Mouse (Mus musculus) CH12.LX (cell line): ENCODE data around the gene Gpx3. TPM values are rescaled to one million over a fixed set of nuclear protein-coding genes. Genes with fewer than 3 reads are reported as not detected.

ENCODE experiments used
- DNase-seq: peaks from one replicate; pipeline ENCODE4 v3.0.0-alpha.2; 2013; ENCODE audit errors: extremely low read depth
- H3K27ac ChIP-seq: 2 replicates; pipeline ENCODE4 v1.5.1; 2012; ENCODE audit warnings: low read depth, mild to moderate bottlenecking, control low read depth, moderate library complexity; ENCODE audit not compliant: insufficient read depth
- H3K27me3 ChIP-seq: replicated peaks from 2 replicates; pipeline ENCODE3; 2012; ENCODE audit warnings: inconsistent platforms
- H3K36me3 ChIP-seq, 2 experiments: replicated peaks in 1 of 2; 2 replicates each; pipeline versions ENCODE3 to v1.6.1; 2012; ENCODE audit warnings: inconsistent platforms in 1 of 2, low read length in 1 of 2, mild to moderate bottlenecking in 1 of 2, mixed read lengths in 1 of 2, moderate library complexity in 1 of 2; ENCODE audit not compliant: control insufficient read depth in 1 of 2, insufficient read depth in 1 of 2
- H3K4me1 ChIP-seq, 2 experiments: 2 replicates each; pipeline ENCODE4 v1.6.1; 2012; ENCODE audit warnings: inconsistent platforms in 1 of 2, moderate library complexity in 1 of 2; ENCODE audit not compliant: insufficient read depth in 2 of 2, control insufficient read depth in 1 of 2
- H3K4me2 ChIP-seq: 2 replicates; pipeline ENCODE4 v1.6.1; 2012; ENCODE audit warnings: low read depth, mild to moderate bottlenecking, control low read depth; ENCODE audit not compliant: poor library complexity, insufficient read depth, severe bottlenecking
- H3K4me3 ChIP-seq, 3 experiments: fragments of 150-350 bp in 1 of 3; sonication (generic) in 1 of 3; replicated peaks in 1 of 3; 2 replicates each; pipeline versions ENCODE3 to v1.5.1; 2011 to 2012; ENCODE audit warnings: low read depth in 2 of 3, low read length in 2 of 3, mild to moderate bottlenecking in 2 of 3, moderate library complexity in 2 of 3, control low read depth in 1 of 3, improper control_type of control experiment in 1 of 3, inconsistent platforms in 1 of 3, mixed read lengths in 1 of 3; ENCODE audit not compliant: poor library complexity in 1 of 3
- H3K79me2 ChIP-seq: replicated peaks from 2 replicates; pipeline ENCODE4 v1.6.1; 2012; ENCODE audit warnings: mild to moderate bottlenecking, moderate library complexity; ENCODE audit not compliant: control insufficient read depth, poor library complexity, insufficient read depth, severe bottlenecking; ENCODE audit errors: extremely low read depth
- H3K9ac ChIP-seq: 2 replicates; pipeline ENCODE4 v1.6.1; 2012; ENCODE audit warnings: low read depth, mild to moderate bottlenecking, control low read depth, moderate library complexity; ENCODE audit not compliant: insufficient read depth
- H3K9me3 ChIP-seq: replicated peaks from 2 replicates; pipeline ENCODE3; 2012; ENCODE audit warnings: low read length, inconsistent platforms, mixed read lengths
- BHLHE40 ChIP-seq: IDR thresholded peaks from 2 replicates; pipeline ENCODE4 v1.6.1; 2011; ENCODE audit warnings: mild to moderate bottlenecking, low read depth, low read length, improper control_type of control experiment
- CHD1 ChIP-seq: IDR thresholded peaks from 2 replicates; pipeline ENCODE4 v1.6.1; 2012; ENCODE audit warnings: low read depth, low read length, improper control_type of control experiment, inconsistent platforms
- CHD2 ChIP-seq: IDR thresholded peaks from 2 replicates; pipeline ENCODE4 v1.6.1; 2011; ENCODE audit warnings: low read length, improper control_type of control experiment
- CTCF ChIP-seq, 2 experiments: IDR thresholded peaks in 1 of 2; conservative IDR thresholded peaks in 1 of 2; 2 replicates each; pipeline ENCODE4 v1.5.1; 2011 to 2012; ENCODE audit warnings: low read depth in 2 of 2, low read length in 2 of 2, improper control_type of control experiment in 1 of 2, inconsistent platforms in 1 of 2, mild to moderate bottlenecking in 1 of 2, moderate library complexity in 1 of 2
- ETS1 ChIP-seq: conservative IDR thresholded peaks from 2 replicates; pipeline ENCODE4 v1.6.1; 2012; ENCODE audit warnings: low read depth, mild to moderate bottlenecking, inconsistent platforms, low read length, improper control_type of control experiment, moderate library complexity
- GABPA ChIP-seq: IDR thresholded peaks from 2 replicates; pipeline ENCODE4 v1.6.1; 2012; ENCODE audit warnings: low read depth, low read length, improper control_type of control experiment, inconsistent platforms; ENCODE audit not compliant: insufficient replicate concordance
- IRF4 ChIP-seq: IDR thresholded peaks from 2 replicates; pipeline ENCODE4 v1.6.1; 2014; ENCODE audit warnings: low read depth, mild to moderate bottlenecking, inconsistent platforms, low read length, improper control_type of control experiment
- KAT2A ChIP-seq: IDR thresholded peaks from 2 replicates; pipeline ENCODE4 v1.6.1; 2012; ENCODE audit warnings: low read length, improper control_type of control experiment, inconsistent platforms; ENCODE audit not compliant: insufficient replicate concordance
- MAFK ChIP-seq: IDR thresholded peaks from 2 replicates; pipeline ENCODE4 v1.6.1; 2011; ENCODE audit warnings: low read length, improper control_type of control experiment; ENCODE audit not compliant: insufficient replicate concordance
- MAZ ChIP-seq: IDR thresholded peaks from 2 replicates; pipeline ENCODE4 v1.6.1; 2012; ENCODE audit warnings: low read depth, mild to moderate bottlenecking, inconsistent platforms, low read length, improper control_type of control experiment, moderate library complexity
- NELFE ChIP-seq: IDR thresholded peaks from 2 replicates; pipeline ENCODE4 v1.6.1; 2011; ENCODE audit warnings: low read depth, low read length, improper control_type of control experiment
- NRF1 ChIP-seq: IDR thresholded peaks from 2 replicates; pipeline ENCODE4 v1.6.1; 2014; ENCODE audit warnings: low read depth, mild to moderate bottlenecking, inconsistent platforms, low read length, improper control_type of control experiment, moderate library complexity
- PAX5 ChIP-seq: IDR thresholded peaks from 2 replicates; pipeline ENCODE4 v1.6.1; 2012; ENCODE audit warnings: low read length, inconsistent platforms, mixed read lengths
- POLR2A ChIP-seq: IDR thresholded peaks from 2 replicates; pipeline ENCODE4 v1.6.1; 2011; ENCODE audit warnings: low read depth, mild to moderate bottlenecking, improper control_type of control experiment, low read length
- RAD21 ChIP-seq: IDR thresholded peaks from 2 replicates; pipeline ENCODE4 v1.6.1; 2011; ENCODE audit warnings: low read depth, mild to moderate bottlenecking, low read length, improper control_type of control experiment, moderate library complexity
- SIN3A ChIP-seq: IDR thresholded peaks from 2 replicates; pipeline ENCODE4 v1.6.1; 2012; ENCODE audit warnings: low read length, improper control_type of control experiment, inconsistent platforms
- SMC3 ChIP-seq: IDR thresholded peaks from 2 replicates; pipeline ENCODE4 v1.6.1; 2011; ENCODE audit warnings: low read depth, low read length, improper control_type of control experiment
- TCF12 ChIP-seq: IDR thresholded peaks from 2 replicates; pipeline ENCODE4 v1.6.1; 2014; ENCODE audit warnings: low read depth, mild to moderate bottlenecking, inconsistent platforms, low read length, improper control_type of control experiment
- UBTF ChIP-seq: IDR thresholded peaks from 2 replicates; pipeline ENCODE4 v1.6.1; 2012; ENCODE audit warnings: low read depth, mild to moderate bottlenecking, inconsistent platforms, low read length, improper control_type of control experiment, moderate library complexity
- ZC3H11A ChIP-seq: IDR thresholded peaks from 2 replicates; pipeline ENCODE4 v1.6.1; 2012; ENCODE audit warnings: low read depth, mild to moderate bottlenecking, inconsistent platforms, low read length, improper control_type of control experiment
- dilution Hi-C: fragments of 300-500 bp; cut with MboI; formaldehyde crosslinking; loops from 2 replicates; pipeline ENCODE4 v1.14.3; 2020; ENCODE audit warnings: low sequenced_read_pairs; ENCODE audit not compliant: extremely low pct_unique_long_range_greater_than_20kb, extremely low pct_ligation_motif_present
- in situ Hi-C: fragments of 300-500 bp; cut with MboI; formaldehyde crosslinking; loops from 3 replicates; pipeline ENCODE4 v1.14.3; 2019; ENCODE audit warnings: low sequenced_read_pairs, low pct_ligation_motif_present, low pct_unique_long_range_greater_than_20kb, mixed read lengths
- polyA plus RNA-seq: library from polyadenylated mRNA; unstranded; fragments of >175 nt; gene quantifications from 2 replicates; pipeline ENCODE4 v1.2.1, GENCODE M21; 2012; ENCODE audit warnings: low read depth; ENCODE audit not compliant: insufficient read length
- total RNA-seq, 2 experiments: library from RNA; depleted of rRNA; stranded (reverse); fragments of 300-350 nt in 1 of 2; fragments of >200 nt in 1 of 2; gene quantifications; 2 replicates each; pipeline ENCODE4 v1.2.3; 2012 to 2014

Gpx3 gene
- total and polyA plus RNA-seq, 3 experiments = 0.63 TPM; not detected in 2

DNA sequence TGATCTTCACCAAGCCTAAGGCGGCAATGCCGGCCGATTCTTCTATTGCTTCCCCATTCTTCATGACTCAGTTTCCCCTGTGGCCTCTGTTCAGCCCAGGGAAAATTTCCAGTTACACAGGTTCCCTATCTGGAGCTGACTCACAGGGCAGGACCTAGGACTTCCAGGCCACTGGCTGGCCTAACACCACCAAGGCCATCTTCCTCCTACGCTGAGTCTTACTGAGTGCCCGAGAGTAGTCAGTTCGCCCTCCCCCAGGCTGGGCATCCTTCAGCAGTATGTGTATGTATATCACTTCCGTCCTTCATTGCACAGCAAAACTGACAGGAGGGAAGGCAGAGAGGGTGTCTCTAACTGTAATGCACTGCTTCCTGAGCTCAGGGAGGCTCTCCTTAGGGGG, 31.9 kb downstream of the Gpx3 start:
- H3K36me3 ChIP-seq = peaks cover 85 to 97% of the 10 kb centered on the region in 2 experiments
- H3K9ac ChIP-seq = no peak overlapping the region
- no peaks in the 10 kb centered on the region for H3K9me3 ChIP-seq
- H3K27me3 ChIP-seq = no peaks in the 10 kb centered on the region
- in situ Hi-C loops (loop anchor here (5.0 kb wide), 1 partner anchor 48 kb away; no protein-coding TSS in a partner anchor), dilution Hi-C loops (no loop called here)
- peaks cover 18 to 53% of the 10 kb centered on the region in 2 experiments for H3K4me1 ChIP-seq
- H3K27ac ChIP-seq = no peak overlapping the region; the same call in 1 of the 2 replicates
- TF ChIP-seq SIN3A = no peak
- TF ChIP-seq MAZ = no peak
- TF ChIP-seq POLR2A = no peak
- TF ChIP-seq CHD2 = no peak
- TF ChIP-seq IRF4 = no peak
- TF ChIP-seq SMC3 = no peak
- TF ChIP-seq RAD21 = no peak
- no peak for TF ChIP-seq GABPA
- TF ChIP-seq TCF12 = no peak
- TF ChIP-seq NELFE = no peak
- TF ChIP-seq UBTF = no peak
- TF ChIP-seq ZC3H11A = no peak
- TF ChIP-seq CHD1 = no peak
- no peak for TF ChIP-seq KAT2A
- TF ChIP-seq MAFK = no peak
- TF ChIP-seq CTCF (conservative IDR thresholded peaks at IDR 0.05 in 1 of 2, IDR thresholded peaks at IDR 0.05 in 1 of 2; ENCODE audit: low read depth in 2 of 2, low read length in 2 of 2) = no peak
- no peak for TF ChIP-seq PAX5
- DNase-seq = no peak
- no peak overlapping the region for H3K4me2 ChIP-seq
- H3K79me2 ChIP-seq = no peaks in the 10 kb centered on the region
- no peak overlapping the region for H3K4me3 ChIP-seq

DNA sequence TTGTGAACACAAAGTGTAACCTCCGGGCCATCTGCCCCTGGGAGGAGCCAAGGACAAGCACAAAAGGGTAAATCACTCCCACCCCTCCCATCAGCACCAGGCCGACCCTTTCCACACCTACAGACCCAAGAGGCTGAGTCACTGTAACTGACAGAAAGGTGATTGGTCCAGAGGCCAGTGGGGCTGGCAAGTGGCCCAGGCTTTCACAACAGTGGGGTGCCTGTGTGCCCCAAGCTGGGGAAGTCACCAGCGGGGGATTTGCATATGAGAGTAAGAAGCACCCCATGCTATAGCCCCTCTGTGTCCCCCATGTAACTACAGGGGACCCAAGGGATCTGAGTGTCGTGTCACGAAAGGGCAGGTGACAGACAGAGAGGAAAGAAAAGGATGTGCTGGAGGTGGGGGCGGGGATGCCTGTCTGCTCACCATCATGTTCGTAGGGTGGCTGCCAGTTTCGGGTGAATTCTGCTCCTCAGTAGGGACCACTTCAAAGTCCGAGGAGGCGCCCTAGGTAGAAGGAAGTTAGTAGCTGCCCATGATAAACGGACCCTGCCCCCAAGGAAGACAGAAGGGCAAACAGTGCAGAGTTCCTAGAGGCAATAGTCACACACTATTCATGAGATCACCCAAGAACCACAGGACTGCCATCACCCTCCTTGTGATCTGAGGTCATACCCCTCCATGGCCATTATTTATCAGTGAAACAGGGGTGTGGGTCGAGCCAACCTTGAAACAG, 34.0 kb downstream of the Gpx3 start:
- H3K4me2 ChIP-seq = no peak overlapping the region
- H3K27me3 ChIP-seq = no peaks in the 10 kb centered on the region
- dilution Hi-C loops (no loop called here), in situ Hi-C loops (no loop called here)
- peak; percentile 56 for DNase-seq
- H3K9me3 ChIP-seq = no peaks in the 10 kb centered on the region
- peaks cover 18 to 57% of the 10 kb centered on the region in 2 experiments for H3K4me1 ChIP-seq
- H3K36me3 ChIP-seq = peaks cover 86 to 97% of the 10 kb centered on the region in 2 experiments
- TF ChIP-seq CHD2 (peak; percentile 18; the same call in 1 of the 2 replicates), ETS1 (peak; percentile 25; the same call in 1 of the 2 replicates), BHLHE40 (0 out of 2 replicates have a peak, but pooled peaks have one; percentile 47), NRF1 (no peak)
- H3K27ac ChIP-seq = peak overlapping the region; percentile 8; the same call in 1 of the 2 replicates
- no peak overlapping the region for H3K4me3 ChIP-seq
- no peak overlapping the region for H3K9ac ChIP-seq
- H3K79me2 ChIP-seq = peaks cover 7% of the 10 kb centered on the region
